Mouse (Mus musculus): ENCODE data around the gene Cdnf.

DNA sequence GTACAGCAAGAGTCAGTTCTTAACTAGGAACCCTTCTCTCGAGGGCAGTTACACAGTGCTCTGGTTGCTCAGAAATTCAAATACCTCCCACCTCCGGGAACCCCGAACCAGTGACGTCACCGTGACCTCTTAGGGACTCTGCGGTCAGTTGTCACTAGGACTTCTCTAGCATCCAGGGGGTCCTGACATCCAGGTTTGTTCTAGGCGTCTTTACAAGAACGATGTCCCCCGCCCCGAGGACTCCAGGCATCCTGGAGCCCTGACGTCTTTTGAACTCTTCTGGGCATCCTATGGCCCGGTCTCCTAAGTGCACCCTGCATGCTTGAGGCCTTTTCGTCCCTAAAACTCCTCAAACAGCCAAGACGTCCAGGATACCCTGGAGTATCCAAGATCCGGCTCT lies 754 bp upstream of the Cdnf start:
- TF ChIP-seq CTCF (IDR thresholded peaks at IDR 0.05; ENCODE audit: borderline replicate concordance, control insufficient read depth, extremely low read depth, insufficient read depth, low read length, poor library complexity) (no peak), POLR2A (IDR thresholded peaks at IDR 0.05; ENCODE audit: control insufficient read depth, extremely low read depth, insufficient read depth, low read length, poor library complexity) (no peak)

Measured in thymus, adult 2 months (tissue).